Mouse (Mus musculus) intestine, embryonic 14.5 days (tissue): ENCODE measurements around the gene Ildr1. TPM values are rescaled to one million over a fixed set of nuclear protein-coding genes. Genes with fewer than 3 reads are reported as not detected.

Source experiments
- ATAC-seq: fragments of 200-750 bp; cut with Nextera tagmentation; replicated peaks from 2 replicates; pipeline ENCODE4 v1.8.0; 2017; ENCODE audit warnings: low read depth, moderate number of reproducible peaks, moderate TSS enrichment, moderate library complexity; ENCODE audit not compliant: low FRiP score, low TSS enrichment
- DNase-seq: peaks from one replicate; pipeline ENCODE4 v3.0.0-alpha.2; 2018; ENCODE audit warnings: low spot score
- H3K27ac ChIP-seq: fragments of 300-500 bp; sonication (generic); 2 replicates; pipeline ENCODE4 v1.5.1; 2014; ENCODE audit warnings: low read depth, mild to moderate bottlenecking, control low read depth
- H3K27me3 ChIP-seq: fragments of 300-500 bp; sonication (generic); replicated peaks from 2 replicates; pipeline ENCODE4 v1.6.1; 2014; ENCODE audit warnings: low read length, control low read depth; ENCODE audit not compliant: control insufficient read depth, insufficient read depth
- H3K36me3 ChIP-seq: fragments of 300-500 bp; sonication (generic); 2 replicates; pipeline ENCODE4 v1.6.1; 2014; ENCODE audit warnings: low read length, control low read depth; ENCODE audit not compliant: control insufficient read depth, insufficient read depth
- H3K4me1 ChIP-seq: fragments of 300-500 bp; sonication (generic); replicated peaks from 2 replicates; pipeline ENCODE4 v1.6.1; 2014; ENCODE audit warnings: low read length, control low read depth, mixed read lengths; ENCODE audit not compliant: control insufficient read depth, insufficient read depth
- H3K4me2 ChIP-seq: fragments of 300-500 bp; sonication (generic); 2 replicates; pipeline ENCODE4 v1.6.1; 2014; ENCODE audit warnings: low read length
- H3K4me3 ChIP-seq: fragments of 300-500 bp; sonication (generic); 2 replicates; pipeline ENCODE4 v1.5.1; 2014; ENCODE audit warnings: low read depth, low read length, control low read depth, mixed read lengths
- H3K9ac ChIP-seq: fragments of 300-500 bp; sonication (generic); 2 replicates; pipeline ENCODE4 v1.6.1; 2014; ENCODE audit warnings: mild to moderate bottlenecking, low read length
- H3K9me3 ChIP-seq: fragments of 300-500 bp; sonication (generic); 2 replicates; pipeline ENCODE4 v1.6.1; 2016; ENCODE audit warnings: low read length, control low read depth; ENCODE audit not compliant: control insufficient read depth
- WGBS: fragments of 180-500 bp; shearing (Covaris S2); extraction: QIAGEN DNeasy Blood & Tissue Kit; methylation state at CpG from one replicate; pipeline ENCODE4 v1.1.7; 2014; 5-methylcytosine and 5-hydroxymethylcytosine counted together
- polyA plus RNA-seq: library from polyadenylated mRNA; unstranded; fragments of >200 nt; fragmentation: Nextera tagmentation; extraction: Ambion mirVana; gene quantifications from 2 replicates; pipeline ENCODE4 v1.2.1, GENCODE M21; 2014

Ildr1 gene
- polyA plus RNA-seq, 1 experiment from 2014 or later, result 5.9 TPM

DNA sequence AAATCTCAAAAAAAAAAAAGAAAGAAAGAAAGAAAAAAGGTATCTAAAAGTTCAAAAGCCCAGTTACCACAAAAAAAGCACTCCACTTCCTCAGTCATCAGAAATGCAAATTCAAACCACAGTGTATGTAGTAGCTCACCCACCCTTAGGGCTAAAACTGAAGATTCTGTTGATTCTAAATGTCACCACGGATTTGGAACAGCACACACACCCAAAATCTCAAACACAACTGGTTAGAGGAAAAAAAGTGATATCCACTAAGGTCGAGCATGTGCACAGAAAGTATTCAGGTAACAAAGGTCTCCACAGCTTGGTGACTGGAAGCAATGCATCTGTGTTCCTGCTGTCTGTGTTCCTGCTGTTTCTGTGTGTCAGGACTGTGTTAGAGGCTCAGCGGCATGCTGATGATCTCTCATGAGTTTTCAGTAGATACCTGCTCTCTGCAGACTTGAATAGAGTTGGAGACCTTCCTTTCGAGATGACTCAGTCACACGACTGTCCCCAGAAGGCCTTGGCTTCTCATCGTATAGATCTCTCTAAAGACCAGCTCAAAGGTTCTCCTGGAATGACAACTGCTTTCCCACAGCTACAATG lies 9.4 kb upstream of the Ildr1 start:
- Histone ChIP-seq H3K4me3 (no peak overlapping the region), H3K4me2 (no peak overlapping the region), H3K36me3 (no peaks in the 10 kb centered on the region), H3K27ac (no peak overlapping the region), H3K9ac (no peak overlapping the region), H3K27me3 (no peaks in the 10 kb centered on the region), H3K9me3 (no peaks in the 10 kb centered on the region), H3K4me1 (no peaks in the 10 kb centered on the region)
- WGBS, result 79% methylated on average over 6 of the region's 6 CpGs
- ATAC-seq (no peak), DNase-seq (no peak)

DNA sequence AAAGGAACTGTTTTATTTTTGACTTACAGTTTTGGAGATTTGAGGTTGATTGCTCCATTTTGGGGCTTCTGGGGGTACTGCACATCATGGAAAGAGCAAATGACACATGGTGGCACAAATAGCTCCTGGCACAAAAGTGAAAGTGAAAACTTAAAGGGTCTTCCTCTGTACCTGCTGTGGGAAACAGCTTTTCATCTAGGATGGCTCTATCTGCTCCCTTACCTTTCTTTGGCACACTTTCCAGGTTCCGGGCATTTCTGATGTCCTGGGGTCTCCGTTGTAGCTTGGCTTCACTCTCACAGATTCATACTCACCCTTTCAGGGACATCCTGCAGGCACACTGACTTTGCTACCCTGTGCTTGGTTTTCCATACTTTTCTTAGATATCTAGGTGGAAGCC lies 5.7 kb upstream of the Ildr1 start:
- Histone ChIP-seq H3K9ac (no peak overlapping the region), H3K9me3 (no peaks in the 10 kb centered on the region), H3K4me2 (no peak overlapping the region), H3K4me1 (no peaks in the 10 kb centered on the region), H3K36me3 (no peaks in the 10 kb centered on the region), H3K27ac (no peak overlapping the region), H3K27me3 (peaks cover 3% of the 10 kb centered on the region; the same call in 1 of the 2 replicates), H3K4me3 (no peak overlapping the region)
- ATAC-seq (no peak), DNase-seq (no peak)
- WGBS, result 91% methylated on average over 2 of the region's 2 CpGs

DNA sequence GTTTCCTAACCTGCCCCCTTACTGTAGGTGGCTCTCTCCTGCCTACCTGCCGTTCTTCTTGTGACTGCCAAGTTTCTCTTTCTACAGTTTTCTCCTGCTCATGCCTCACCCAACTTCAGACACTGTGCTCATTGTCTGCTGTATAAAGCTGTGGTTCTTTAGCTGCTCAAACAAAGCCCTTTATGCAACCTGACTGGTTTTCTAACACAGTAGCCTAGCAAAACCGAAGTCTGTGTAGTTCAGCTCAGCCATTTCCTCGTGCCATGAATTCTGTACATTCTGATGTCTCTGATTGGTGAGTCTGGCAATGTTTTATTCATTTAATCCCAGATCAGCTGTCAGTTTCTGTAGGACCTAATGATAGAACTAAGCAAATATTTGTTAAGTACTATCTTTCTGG lies 2.3 kb upstream of the Ildr1 start:
- no peak overlapping the region for H3K27ac ChIP-seq
- H3K4me1 ChIP-seq, result no peaks in the 10 kb centered on the region
- DNase-seq, result no peak
- H3K4me2 ChIP-seq, result no peak overlapping the region
- H3K27me3 ChIP-seq, result peaks cover 18% of the 10 kb centered on the region
- H3K36me3 ChIP-seq, result no peaks in the 10 kb centered on the region
- H3K4me3 ChIP-seq, result no peak overlapping the region
- H3K9me3 ChIP-seq, result no peaks in the 10 kb centered on the region
- H3K9ac ChIP-seq, result no peak overlapping the region
- no peak for ATAC-seq
- WGBS, result 64% methylated on average over 3 of the region's 3 CpGs

DNA sequence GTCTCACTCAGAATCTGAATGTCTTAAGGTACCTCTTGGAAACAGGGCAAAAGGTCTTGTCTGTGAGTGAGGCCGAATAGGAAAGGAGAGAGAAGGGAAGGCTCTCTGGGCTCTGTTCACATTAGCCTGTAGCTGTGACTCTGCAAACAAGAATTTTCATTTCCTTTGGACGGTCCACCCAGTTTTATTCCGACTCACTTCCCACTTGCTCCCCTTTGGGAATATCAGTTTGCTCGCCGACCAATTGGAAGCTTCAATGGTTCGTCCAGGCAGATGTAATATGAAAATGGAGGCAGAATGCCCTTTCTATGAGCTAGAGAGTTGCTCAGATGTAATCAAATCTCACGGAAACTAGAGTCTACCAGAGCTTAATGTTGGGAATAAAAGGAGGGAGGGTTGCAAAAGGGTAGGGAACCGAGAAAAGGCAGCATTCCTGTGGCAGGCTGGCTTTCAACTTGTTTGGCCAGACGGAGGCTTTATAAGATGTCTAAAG lies 1.1 kb downstream of the Ildr1 start:
- DNase-seq, result no peak
- Histone ChIP-seq H3K27me3 (peaks cover 18% of the 10 kb centered on the region), H3K4me3 (peak overlapping the region; percentile 39; the same call in 1 of the 2 replicates), H3K4me2 (peak overlapping the region; percentile 50), H3K9ac (no peak overlapping the region), H3K9me3 (no peaks in the 10 kb centered on the region), H3K4me1 (no peaks in the 10 kb centered on the region), H3K27ac (no peak overlapping the region), H3K36me3 (no peaks in the 10 kb centered on the region)
- 60% methylated on average over 9 of the region's 9 CpGs for WGBS
- no peak for ATAC-seq

DNA sequence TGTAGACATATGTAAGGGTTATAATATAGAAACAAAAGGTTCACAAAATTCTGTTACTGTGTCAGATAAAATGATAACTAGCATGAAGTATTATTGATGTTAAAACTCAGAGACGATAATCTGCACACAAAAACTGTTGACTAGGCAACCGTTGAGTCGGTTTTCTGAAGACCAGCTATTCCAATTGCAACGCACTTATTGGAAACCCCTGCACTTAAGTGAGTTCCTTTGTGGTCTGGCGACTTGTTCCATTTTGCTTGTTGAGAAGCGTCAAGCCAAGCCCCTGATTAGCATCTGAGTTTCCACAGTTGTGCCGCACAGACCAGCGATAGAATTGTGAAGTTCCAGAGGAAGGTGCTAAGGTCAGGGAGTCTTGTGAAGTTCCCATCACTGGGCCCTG lies 3.6 kb downstream of the Ildr1 start:
- 85% methylated on average over 8 of the region's 8 CpGs for WGBS
- ATAC-seq (no peak), DNase-seq (no peak)
- no peaks in the 10 kb centered on the region for H3K4me1 ChIP-seq
- no peaks in the 10 kb centered on the region for H3K9me3 ChIP-seq
- H3K4me3 ChIP-seq, result no peak overlapping the region
- peaks cover 18% of the 10 kb centered on the region for H3K27me3 ChIP-seq
- H3K4me2 ChIP-seq, result no peak overlapping the region
- H3K36me3 ChIP-seq, result no peaks in the 10 kb centered on the region
- no peak overlapping the region for H3K9ac ChIP-seq
- H3K27ac ChIP-seq, result no peak overlapping the region

DNA sequence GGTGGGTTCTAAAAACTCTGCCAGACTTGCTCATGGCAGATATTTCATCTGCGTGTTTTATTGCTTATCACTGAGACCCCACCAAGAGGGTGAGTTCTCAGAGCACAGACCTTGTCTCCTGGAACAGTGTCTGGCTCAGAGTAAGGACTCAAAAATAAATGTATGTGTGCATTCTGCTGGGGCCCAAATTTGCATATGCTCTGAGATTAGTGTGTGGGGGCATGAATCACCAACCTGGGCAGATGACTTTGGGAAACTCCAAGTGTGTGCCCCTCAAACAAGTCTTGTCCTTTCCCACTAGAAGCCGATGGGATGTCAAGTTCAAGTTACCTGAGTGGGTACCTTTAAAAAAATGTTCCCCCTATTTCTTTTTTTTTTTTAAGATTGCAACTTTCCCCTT lies 6.7 kb downstream of the Ildr1 start:
- ATAC-seq (no peak), DNase-seq (no peak)
- Histone ChIP-seq H3K9ac (no peak overlapping the region), H3K4me1 (no peaks in the 10 kb centered on the region), H3K36me3 (no peaks in the 10 kb centered on the region), H3K4me2 (no peak overlapping the region), H3K9me3 (no peaks in the 10 kb centered on the region), H3K4me3 (no peak overlapping the region), H3K27me3 (no peaks in the 10 kb centered on the region), H3K27ac (no peak overlapping the region)
- 83% methylated on average over 2 of the region's 2 CpGs for whole genome bisulfite sequencing

DNA sequence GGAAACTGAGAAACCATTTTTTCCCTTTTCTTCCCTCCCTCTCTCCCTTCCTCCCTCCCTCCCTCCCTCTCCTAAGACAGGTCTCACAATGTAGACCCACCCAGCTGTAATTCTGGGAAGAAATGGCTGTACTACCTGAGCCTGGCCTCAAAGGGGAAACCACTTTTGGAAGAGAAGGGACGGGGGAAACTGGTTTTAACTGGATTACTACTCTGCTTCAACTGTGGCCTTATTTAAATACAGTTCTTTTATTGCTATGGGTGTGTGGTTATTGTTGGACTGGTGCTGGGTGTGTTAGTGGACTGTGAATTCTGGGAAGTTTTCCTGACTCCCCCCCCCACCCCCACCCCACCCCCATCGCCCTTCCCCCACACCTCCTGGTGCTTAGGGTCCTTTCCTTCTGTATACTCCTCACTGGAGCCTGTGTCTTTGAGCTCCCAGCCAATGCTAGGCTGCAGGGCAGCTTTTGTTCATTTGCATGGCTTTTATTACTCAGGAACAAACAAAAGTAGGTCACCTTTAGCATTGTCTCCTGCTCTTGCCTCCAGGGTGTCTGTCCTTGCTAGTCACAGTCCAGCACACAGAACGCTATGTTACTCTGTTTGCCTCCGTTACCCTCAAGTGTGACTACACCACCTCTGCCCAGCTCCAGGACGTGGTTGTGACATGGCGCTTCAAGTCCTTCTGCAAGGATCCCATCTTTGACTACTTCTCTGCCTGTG lies 14.1 kb downstream of the Ildr1 start:
- Histone ChIP-seq H3K4me2 (no peak overlapping the region), H3K27me3 (no peaks in the 10 kb centered on the region), H3K27ac (no peak overlapping the region), H3K36me3 (no peaks in the 10 kb centered on the region), H3K4me1 (no peaks in the 10 kb centered on the region), H3K4me3 (no peak overlapping the region), H3K9ac (no peak overlapping the region), H3K9me3 (no peaks in the 10 kb centered on the region)
- ATAC-seq (peak; percentile 75), DNase-seq (no peak)
- 77% methylated on average over 6 of the region's 6 CpGs for WGBS

DNA sequence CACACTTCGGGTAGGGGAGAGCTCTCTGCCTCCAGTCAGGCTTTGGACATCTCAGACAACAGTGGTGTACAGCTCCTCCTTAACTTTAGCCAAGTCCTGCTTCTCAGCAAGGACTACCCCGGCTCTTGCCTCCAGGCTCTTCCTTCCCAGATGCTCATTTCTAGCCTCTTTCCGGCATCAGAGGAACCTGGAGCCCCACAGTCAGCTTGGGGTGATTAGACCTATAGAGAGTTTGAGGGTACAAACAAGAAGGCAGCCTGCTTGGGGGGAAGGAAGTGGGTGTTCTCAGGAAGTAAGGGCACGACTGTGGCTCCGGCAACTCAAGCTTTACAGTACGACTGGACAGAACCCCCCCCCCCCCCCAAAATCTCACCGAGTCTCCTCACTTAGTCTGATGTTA lies 15.0 kb downstream of the Ildr1 start:
- H3K27me3 ChIP-seq, result no peaks in the 10 kb centered on the region
- DNase-seq (no peak), ATAC-seq (no peak)
- no peaks in the 10 kb centered on the region for H3K9me3 ChIP-seq
- H3K27ac ChIP-seq, result no peak overlapping the region
- no peak overlapping the region for H3K9ac ChIP-seq
- H3K4me1 ChIP-seq, result no peaks in the 10 kb centered on the region
- H3K36me3 ChIP-seq, result no peaks in the 10 kb centered on the region
- H3K4me3 ChIP-seq, result no peak overlapping the region
- no peak overlapping the region for H3K4me2 ChIP-seq
- WGBS, result 88% methylated on average over 7 of the region's 7 CpGs

DNA sequence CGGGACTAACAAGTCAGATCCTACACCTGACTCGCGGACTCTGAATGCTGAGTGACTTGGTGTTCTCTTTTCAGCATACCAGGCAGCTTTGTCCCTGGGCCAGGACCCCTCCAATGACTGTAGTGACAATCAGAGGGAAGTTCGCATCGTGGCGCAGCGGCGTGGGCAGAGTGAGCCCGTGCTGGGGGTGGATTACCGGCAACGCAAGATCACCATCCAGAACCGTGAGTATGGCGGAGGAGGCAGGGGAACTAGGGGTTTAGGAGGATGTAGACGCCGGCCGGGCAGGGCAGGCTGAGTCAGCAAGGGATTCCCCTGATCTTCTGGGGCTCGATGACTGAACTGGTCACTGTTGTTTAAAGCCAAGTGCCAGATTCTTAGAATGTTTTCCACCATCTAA lies 15.6 kb downstream of the Ildr1 start:
- H3K4me1 ChIP-seq, result no peaks in the 10 kb centered on the region
- H3K36me3 ChIP-seq, result no peaks in the 10 kb centered on the region
- ATAC-seq (no peak), DNase-seq (no peak)
- no peaks in the 10 kb centered on the region for H3K9me3 ChIP-seq
- 93% methylated on average over 17 of the region's 17 CpGs for WGBS
- H3K9ac ChIP-seq, result no peak overlapping the region
- H3K4me2 ChIP-seq, result no peak overlapping the region
- H3K4me3 ChIP-seq, result no peak overlapping the region
- no peak overlapping the region for H3K27ac ChIP-seq
- H3K27me3 ChIP-seq, result no peaks in the 10 kb centered on the region
